Comparison of ENCODE assay signal across 8 mouse cellular contexts in genomic region chr2:84886821-84887281, GRCm38 (mm10). TPM values are rescaled to one million over a fixed set of nuclear protein-coding genes. Genes with fewer than 3 reads are reported as not detected.
DNase-seq lines count a peak whose midpoint lies in the region; ATAC-seq lines count a peak whose summit lies in the region.

No protein-coding gene starts in this region.

- ATAC-seq in megakaryocyte, adult 5-6 weeks (ENCODE audit: poor library complexity, severe bottlenecking) = no peak
- no peak for ATAC-seq in liver, embryonic 13.5 days (ENCODE audit: low read depth)
- peak; percentile 51 for ATAC-seq in neural tube, embryonic 14.5 days (ENCODE audit: low read depth)
- no peak for ATAC-seq in activated CD4-positive, CD25-positive, alpha-beta regulatory T cell, adult 4 months

- no peak overlapping the region for H3K9ac ChIP-seq in liver, embryonic 13.5 days
- peak overlapping the region; percentile 47 for H3K9ac ChIP-seq in neural tube, embryonic 14.5 days (replicated peaks; ENCODE audit: low read depth, low read length)

- WGBS in liver, embryonic 13.5 days (ENCODE audit: insufficient replicate concordance) = 1% methylated on average over 38 of the region's 39 CpGs
- WGBS in neural tube, embryonic 14.5 days = 1% methylated on average over 27 of the region's 39 CpGs

- H3K9me3 ChIP-seq in megakaryocyte, embryonic 14.5 days = no peaks in the 10 kb centered on the region
- no peaks in the 10 kb centered on the region for H3K9me3 ChIP-seq in liver, embryonic 13.5 days (replicated peaks)
- H3K9me3 ChIP-seq in neural tube, embryonic 14.5 days (ENCODE audit: control insufficient read depth, low read length) = no peaks in the 10 kb centered on the region

- H3K4me2 ChIP-seq in liver, embryonic 13.5 days = peak overlapping the region; percentile 65
- H3K4me2 ChIP-seq in neural tube, embryonic 14.5 days (ENCODE audit: low read depth, low read length) = peak overlapping the region; percentile 78

- H3K4me1 ChIP-seq in megakaryocyte, embryonic 14.5 days = peaks cover 55% of the 10 kb centered on the region
- H3K4me1 ChIP-seq in liver, embryonic 13.5 days (replicated peaks) = peaks cover 41% of the 10 kb centered on the region
- peaks cover 22% of the 10 kb centered on the region for H3K4me1 ChIP-seq in neural tube, embryonic 14.5 days (ENCODE audit: control insufficient read depth, insufficient read depth, low read length)

- DNase-seq in embryo, embryonic 9.5 days (ENCODE audit: extremely low spot score) = peak; percentile 72
- DNase-seq in heart, postnatal 36 days = peak; percentile 32 to 62
- no peak for DNase-seq in liver, embryonic 13.5 days
- no peak for DNase-seq in thymus, postnatal 25 days

- peaks cover 93% of the 10 kb centered on the region for H3K27me3 ChIP-seq in megakaryocyte, embryonic 14.5 days (replicated peaks)
- H3K27me3 ChIP-seq in liver, embryonic 13.5 days = peaks cover 100% of the 10 kb centered on the region
- peaks cover 41% of the 10 kb centered on the region for H3K27me3 ChIP-seq in neural tube, embryonic 14.5 days (ENCODE audit: control insufficient read depth, insufficient read depth, low read length)

- no peaks in the 10 kb centered on the region for H3K36me3 ChIP-seq in megakaryocyte, embryonic 14.5 days (replicated peaks; ENCODE audit: low read length)
- no peaks in the 10 kb centered on the region for H3K36me3 ChIP-seq in liver, embryonic 13.5 days
- no peaks in the 10 kb centered on the region for H3K36me3 ChIP-seq in neural tube, embryonic 14.5 days (ENCODE audit: control insufficient read depth, insufficient read depth, low read length)

- H3K27ac ChIP-seq in liver, embryonic 13.5 days = no peak overlapping the region
- no peak overlapping the region for H3K27ac ChIP-seq in neural tube, embryonic 14.5 days (ENCODE audit: low read depth, low read length)

- H3K4me3 ChIP-seq in megakaryocyte, embryonic 14.5 days (replicated peaks) = peak overlapping the region; percentile 89
- H3K4me3 ChIP-seq in liver, embryonic 13.5 days (replicated peaks) = peak overlapping the region; percentile 58
- peak overlapping the region; percentile 71 for H3K4me3 ChIP-seq in neural tube, embryonic 14.5 days (ENCODE audit: low read depth, low read length)

- intact Hi-C loops in heart, postnatal 36 days (cut with DNase I) = loop anchor here (1.0 kb wide), 1 partner anchor 120 kb away; no protein-coding TSS in a partner anchor

RNA-seq across cellular contexts. Expression of gene Rtn4rl2, which starts 0.3 kb away (rescaled TPM):
- 2.7 and 8.4 TPM in 2 replicates for polyA plus RNA-seq in megakaryocyte, embryonic 14.5 days (2012; ENCODE audit: insufficient read depth, low replicate concordance)
- not detected in 2 replicates for total RNA-seq in megakaryocyte, adult 5-6 weeks (2015)
- total RNA-seq in megakaryocyte, adult 5-6 weeks (2017) = not detected in 2 replicates
- total RNA-seq in heart, postnatal 36 days (2021) = 1 to 10 TPM; 2.6 to 3.2 TPM
- not detected in 2 replicates for polyA plus RNA-seq in liver, embryonic 13.5 days (2015; fragmentation: Nextera tagmentation; extraction: Ambion mirVana)
- polyA plus RNA-seq in neural tube, embryonic 14.5 days (2014; fragmentation: Nextera tagmentation; extraction: Ambion mirVana) = 1.8 and 4.9 TPM in 2 replicates
- polyA plus RNA-seq in activated CD4-positive, CD25-positive, alpha-beta regulatory T cell, adult 4 months (2017; shearing (Covaris generic)) = not detected

RNA-seq across cellular contexts. Expression of gene Slc43a1, which starts 48.2 kb away (rescaled TPM):
- polyA plus RNA-seq in megakaryocyte, embryonic 14.5 days (2012; ENCODE audit: insufficient read depth, low replicate concordance) = 1.8 and 5.0 TPM in 2 replicates
- total RNA-seq in megakaryocyte, adult 5-6 weeks (2015) = 3.7 and 5.2 TPM in 2 replicates
- 1.6 and 3.1 TPM in 2 replicates for total RNA-seq in megakaryocyte, adult 5-6 weeks (2017)
- 1 to 10 TPM; 2.1 to 2.5 TPM for total RNA-seq in heart, postnatal 36 days (2021)
- polyA plus RNA-seq in liver, embryonic 13.5 days (2015; fragmentation: Nextera tagmentation; extraction: Ambion mirVana) = 138 and 178 TPM in 2 replicates
- polyA plus RNA-seq in neural tube, embryonic 14.5 days (2014; fragmentation: Nextera tagmentation; extraction: Ambion mirVana) = 0.63 and 1.8 TPM in 2 replicates
- polyA plus RNA-seq in activated CD4-positive, CD25-positive, alpha-beta regulatory T cell, adult 4 months (2017; shearing (Covaris generic)) = 1 to 10 TPM; 3.7 to 7.6 TPM

RNA-seq across cellular contexts. Expression of gene Slc43a3, which starts 49.5 kb away (rescaled TPM):
- polyA plus RNA-seq in megakaryocyte, embryonic 14.5 days (2012; ENCODE audit: insufficient read depth, low replicate concordance) = 4.4 and 9.1 TPM in 2 replicates
- total RNA-seq in megakaryocyte, adult 5-6 weeks (2015) = 51.4 and 53.0 TPM in 2 replicates
- 41.9 and 45.2 TPM in 2 replicates for total RNA-seq in megakaryocyte, adult 5-6 weeks (2017)
- 100 to 1,000 TPM in 1 of 2 experiments, 10 to 100 TPM in 1; 58.7 to 102 TPM for total RNA-seq in heart, postnatal 36 days (2021)
- polyA plus RNA-seq in liver, embryonic 13.5 days (2015; fragmentation: Nextera tagmentation; extraction: Ambion mirVana) = 120 and 129 TPM in 2 replicates
- polyA plus RNA-seq in neural tube, embryonic 14.5 days (2014; fragmentation: Nextera tagmentation; extraction: Ambion mirVana) = 2.5 and 7.1 TPM in 2 replicates
- 10 to 100 TPM; 15.5 to 15.6 TPM for polyA plus RNA-seq in activated CD4-positive, CD25-positive, alpha-beta regulatory T cell, adult 4 months (2017; shearing (Covaris generic))

Comparison
In these comparisons a context has a peak if more than half of its experiments do, and no peak if none do; other contexts are left out.
1. DNase-seq: peak in embryo, embryonic 9.5 days (single experiment) and heart, postnatal 36 days (2 of 2); none in liver, embryonic 13.5 days (single experiment) and thymus, postnatal 25 days (single experiment).
2. RNA of gene Slc43a1, which starts 48.2 kb away (polyA plus RNA-seq): 138 to 178 TPM in liver, embryonic 13.5 days; 3.7 to 7.6 TPM in activated CD4-positive, CD25-positive, alpha-beta regulatory T cell, adult 4 months, 1.8 to 5.0 TPM in megakaryocyte, embryonic 14.5 days and 0.63 to 1.8 TPM in neural tube, embryonic 14.5 days; every median in the first group is over 10 times any median in the second.
3. Peak in every context shown above with its lines, with median percentiles within 50 percentile points of each other: H3K4me3 ChIP-seq.